ENCODE assay signal across 28 mouse cellular contexts in genomic region chr10:68177697-68178485, GRCm38 (mm10).
"Had no signal": no experiment of that assay in that cellular context is flagged by ENCODE, and none has a peak within 500 bp of the region (broad histone marks: within the 10 kb centered on the region; RNA-seq: fewer than 3 reads in every experiment).

No protein-coding gene starts in this region.

- H3K27ac ChIP-seq: gastrocnemius, adult 2 months; heart, adult 2 months; heart, embryonic 13.5 days; heart, embryonic 15.5 days; hindbrain, embryonic 10.5 days; hindbrain, embryonic 12.5 days; hindbrain, embryonic 14.5 days; kidney, embryonic 15.5 days; kidney, postnatal 0 days; limb, embryonic 13.5 days; liver, embryonic 12.5 days; liver, embryonic 14.5 days had no signal

- H3K36me3 ChIP-seq: heart, embryonic 15.5 days; hindbrain, embryonic 10.5 days; hindbrain, embryonic 12.5 days; limb, embryonic 15.5 days; liver, embryonic 12.5 days had no signal

- H3K4me2 ChIP-seq: heart, embryonic 11.5 days; heart, embryonic 13.5 days; heart, embryonic 15.5 days; hindbrain, embryonic 12.5 days; hindbrain, embryonic 14.5 days; kidney, embryonic 15.5 days; limb, embryonic 13.5 days; limb, embryonic 15.5 days; liver, embryonic 12.5 days had no signal

- H3K9ac ChIP-seq: heart, embryonic 13.5 days; heart, embryonic 15.5 days; hindbrain, embryonic 12.5 days; hindbrain, embryonic 14.5 days; kidney, embryonic 15.5 days; limb, embryonic 13.5 days; limb, embryonic 15.5 days; liver, embryonic 12.5 days; liver, embryonic 14.5 days had no signal

- ATAC-seq: hindbrain, embryonic 16.5 days; intestine, embryonic 16.5 days; liver, embryonic 12.5 days had no signal

- H3K27me3 ChIP-seq: heart, embryonic 13.5 days; heart, embryonic 15.5 days; hindbrain, embryonic 12.5 days; kidney, embryonic 15.5 days; limb, embryonic 13.5 days; limb, embryonic 15.5 days; liver, embryonic 12.5 days had no signal

- H3K4me1 ChIP-seq: hindbrain, embryonic 10.5 days had no signal

- DNase-seq: gastrocnemius, adult 2 months; gastrocnemius, postnatal 10 days; gastrocnemius, postnatal 25 days; heart, adult 2 months; heart, postnatal 14 days; heart, postnatal 36 days; kidney, adult 11 months; kidney, adult 2 months; kidney, adult 9 months; kidney, postnatal 14 days; kidney, postnatal 36 days; layer of hippocampus, adult 9-11 months; layer of hippocampus, postnatal 36 days; left cerebral cortex, postnatal 4 days had no signal

- H3K9me3 ChIP-seq: heart, embryonic 13.5 days; heart, embryonic 15.5 days; hindbrain, embryonic 10.5 days; hindbrain, embryonic 12.5 days; kidney, embryonic 15.5 days; limb, embryonic 13.5 days; limb, embryonic 15.5 days; liver, embryonic 12.5 days had no signal

- H3K4me3 ChIP-seq: gastrocnemius, adult 2 months; heart, adult 2 months; heart, embryonic 13.5 days; heart, embryonic 15.5 days; hindbrain, embryonic 10.5 days; hindbrain, embryonic 12.5 days; kidney, embryonic 15.5 days; limb, embryonic 13.5 days; limb, embryonic 15.5 days; liver, embryonic 12.5 days had no signal
